Mouse (Mus musculus) kidney, embryonic 16.5 days (tissue): ENCODE results near the gene Olfr788. TPM values are rescaled to one million over a fixed set of nuclear protein-coding genes. Genes with fewer than 3 reads are reported as not detected.

Source experiments
- polyA plus RNA-seq: library from polyadenylated mRNA; unstranded; fragments of >200 nt; fragmentation: Nextera tagmentation; extraction: Ambion mirVana; gene quantifications from 2 replicates; pipeline ENCODE4 v1.2.1, GENCODE M21; 2015

Olfr788 gene
- polyA plus RNA-seq, 1 experiment from 2014 or later = not detected

Other genes starting within 250 kb of the Olfr788 start
- gene Olfr774, start 234.8 kb upstream of the Olfr788 start, polyA plus RNA-seq = not detected in 2 replicates
- gene Olfr775, start 222.6 kb upstream of the Olfr788 start, polyA plus RNA-seq = not detected in 2 replicates
- not detected in 2 replicates for gene Olfr776, start 211.9 kb upstream of the Olfr788 start, polyA plus RNA-seq
- gene Olfr777, start 199.5 kb upstream of the Olfr788 start, polyA plus RNA-seq = not detected in 2 replicates
- not detected in 2 replicates for gene Olfr780, start 152.9 kb upstream of the Olfr788 start, polyA plus RNA-seq
- gene Olfr781, start 142.1 kb upstream of the Olfr788 start, polyA plus RNA-seq = not detected in 2 replicates
- gene Olfr782, start 122.1 kb upstream of the Olfr788 start, polyA plus RNA-seq = not detected in 2 replicates
- gene Olfr784, start 86.9 kb upstream of the Olfr788 start, polyA plus RNA-seq = 0.05 and 0.06 TPM in 2 replicates
- not detected in 2 replicates for gene Olfr785, start 65.6 kb upstream of the Olfr788 start, polyA plus RNA-seq
- gene Olfr786, start 43.7 kb upstream of the Olfr788 start, polyA plus RNA-seq = not detected in 2 replicates
- not detected in 2 replicates for gene Olfr787, start 9.1 kb upstream of the Olfr788 start, polyA plus RNA-seq
- gene Olfr789, start 13.8 kb downstream of the Olfr788 start, polyA plus RNA-seq = not detected in 2 replicates
- gene Olfr790, start 27.5 kb downstream of the Olfr788 start, polyA plus RNA-seq = not detected in 2 replicates
- gene Olfr791, start 50.8 kb downstream of the Olfr788 start, polyA plus RNA-seq = not detected in 2 replicates
- not detected in 2 replicates for gene Olfr792, start 68.2 kb downstream of the Olfr788 start, polyA plus RNA-seq
- not detected in 2 replicates for gene Olfr794, start 96.7 kb downstream of the Olfr788 start, polyA plus RNA-seq
- gene Olfr796, start 141.6 kb downstream of the Olfr788 start, polyA plus RNA-seq = not detected in 2 replicates
- gene Olfr798, start 156.9 kb downstream of the Olfr788 start, polyA plus RNA-seq = not detected in 2 replicates
- not detected in 2 replicates for gene Olfr799, start 166.5 kb downstream of the Olfr788 start, polyA plus RNA-seq
- not detected in 2 replicates for gene Olfr800, start 186.7 kb downstream of the Olfr788 start, polyA plus RNA-seq
- not detected in 2 replicates for gene Olfr801, start 202.9 kb downstream of the Olfr788 start, polyA plus RNA-seq
- gene Olfr802, start 217.2 kb downstream of the Olfr788 start, polyA plus RNA-seq = 0.03 TPM in 1 of 2 replicates, not detected in the other
- not detected in 2 replicates for gene Olfr803, start 223.3 kb downstream of the Olfr788 start, polyA plus RNA-seq
- not detected in 2 replicates for gene Olfr804, start 232.2 kb downstream of the Olfr788 start, polyA plus RNA-seq